Mouse (Mus musculus): Measurements from ENCODE around the gene Ryr2. TPM values are rescaled to one million over a fixed set of nuclear protein-coding genes. Genes with fewer than 3 reads are reported as not detected.
A peak's percentile ranks its signal among the peaks of the same experiment; 100 is the strongest.

The Ryr2 gene
- total RNA-seq, 1 experiment from 2014 or later: 15.3 TPM

DNA sequence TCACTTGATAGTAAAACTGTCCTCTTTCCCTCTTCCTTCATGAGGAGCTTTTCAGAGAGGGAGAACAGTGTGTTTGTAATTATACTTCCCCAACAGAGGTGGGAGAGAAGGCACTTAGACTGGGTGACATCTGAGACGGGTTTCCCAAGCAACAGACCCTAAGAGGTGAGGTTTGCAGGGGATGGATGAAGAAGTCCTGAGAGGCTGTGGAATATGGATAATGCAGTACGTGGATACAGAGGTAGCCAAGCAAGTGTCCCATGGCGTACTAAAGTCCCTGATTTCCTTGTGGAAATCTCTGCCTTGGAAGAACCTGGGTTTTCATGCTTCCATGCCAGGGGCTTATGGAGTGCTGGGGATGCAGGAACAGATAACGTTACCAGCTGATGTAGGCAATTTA, 69.5 kb downstream of the Ryr2 start:
- no peak for DNase-seq

DNA sequence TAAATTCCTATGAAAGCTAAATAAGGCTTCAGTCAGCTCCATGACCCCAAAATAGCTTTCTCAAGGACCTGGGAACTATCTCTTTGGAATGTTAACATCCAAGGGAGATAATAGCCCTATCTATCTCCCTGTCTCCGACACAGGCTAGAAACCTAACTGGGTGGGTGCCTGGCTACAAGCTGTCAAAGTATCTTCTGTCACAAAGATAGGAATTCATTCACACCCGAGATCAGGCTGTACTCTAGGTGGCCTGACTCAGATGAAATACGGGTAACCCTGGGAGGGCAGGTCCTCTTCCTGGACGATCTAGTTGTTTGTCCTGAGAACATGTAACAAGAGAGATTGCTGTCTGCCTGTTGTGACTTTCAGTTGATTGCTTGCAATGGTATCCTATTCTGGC, 69.9 kb downstream of the Ryr2 start:
- DNase-seq: peak; percentile 33

DNA sequence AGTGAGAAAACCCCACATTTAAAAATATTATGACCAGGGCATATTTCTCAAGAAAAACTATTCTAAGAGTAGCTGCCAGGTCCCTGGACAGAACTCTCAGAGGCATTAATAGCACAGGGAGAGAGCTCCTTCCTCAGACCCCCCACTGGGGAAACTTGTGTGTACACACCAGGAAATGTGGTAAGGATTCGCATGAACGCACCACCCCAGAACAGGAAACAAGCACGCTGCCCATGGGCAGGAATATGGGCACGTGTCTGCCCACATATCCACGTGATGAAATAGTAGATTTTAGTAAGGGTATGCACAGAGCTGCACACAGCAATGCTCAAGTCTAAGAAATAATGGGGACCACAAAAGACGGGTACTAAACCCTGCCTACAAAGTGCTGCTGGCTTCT, 72.8 kb downstream of the Ryr2 start:
- no peak for DNase-seq

DNA sequence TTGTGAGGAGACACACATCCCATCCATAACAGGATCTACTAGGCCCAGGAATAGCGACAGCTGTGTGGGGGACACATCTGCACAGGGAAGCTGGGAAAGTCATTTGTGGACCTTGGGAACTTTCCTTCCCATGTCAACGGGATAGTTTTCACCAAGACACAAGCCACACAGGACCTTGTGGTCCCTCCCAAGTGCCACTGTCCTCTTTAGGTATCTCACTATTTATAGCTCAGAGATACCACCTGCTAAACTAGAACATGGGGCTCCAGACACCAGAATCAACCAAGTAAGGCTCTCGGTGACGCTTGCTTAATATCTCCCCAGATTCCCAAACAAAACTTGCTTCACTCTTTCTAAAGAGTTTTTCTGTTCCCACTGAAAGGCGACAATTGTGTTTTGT, 73.5 kb downstream of the Ryr2 start:
- no peak for DNase-seq

DNA sequence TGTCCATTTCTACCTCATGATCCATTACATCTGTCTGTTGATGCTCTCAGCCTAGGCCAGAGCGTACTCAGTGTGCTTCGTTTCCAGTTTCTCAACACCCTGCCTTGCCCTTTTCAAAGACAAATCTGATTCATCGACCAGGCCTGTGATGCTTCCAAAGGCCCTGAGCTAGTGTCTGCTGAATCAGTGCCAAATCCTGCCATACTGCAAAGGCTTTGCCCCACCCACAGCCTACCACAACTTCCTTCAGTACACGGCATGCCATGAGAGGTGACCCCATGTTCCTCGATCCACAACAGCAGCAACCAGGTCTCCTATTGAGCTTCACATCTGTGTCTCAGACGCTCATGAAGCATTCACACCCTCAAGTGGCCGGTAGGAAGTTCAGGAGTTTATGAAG, 76.9 kb downstream of the Ryr2 start:
- DNase-seq: peak; percentile 64

DNA sequence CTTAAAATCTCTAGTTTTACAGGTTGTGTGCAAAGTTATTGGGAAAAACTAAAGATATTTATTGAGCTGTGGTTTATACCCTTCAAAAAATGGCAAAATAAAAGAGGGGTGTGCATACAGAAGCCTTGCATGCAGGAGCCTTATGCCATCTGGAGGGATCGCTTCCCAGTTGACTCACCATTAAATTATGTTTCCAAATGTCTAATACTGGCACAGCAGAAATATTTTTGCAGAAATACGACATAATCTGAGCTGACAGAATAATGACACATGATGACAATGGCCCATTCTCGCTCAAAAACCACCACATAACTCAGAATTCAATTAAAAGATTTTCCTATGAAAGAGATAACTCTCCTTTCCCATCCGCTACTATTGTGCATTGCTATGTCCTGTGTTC, 77.4 kb downstream of the Ryr2 start:
- DNase-seq: no peak

DNA sequence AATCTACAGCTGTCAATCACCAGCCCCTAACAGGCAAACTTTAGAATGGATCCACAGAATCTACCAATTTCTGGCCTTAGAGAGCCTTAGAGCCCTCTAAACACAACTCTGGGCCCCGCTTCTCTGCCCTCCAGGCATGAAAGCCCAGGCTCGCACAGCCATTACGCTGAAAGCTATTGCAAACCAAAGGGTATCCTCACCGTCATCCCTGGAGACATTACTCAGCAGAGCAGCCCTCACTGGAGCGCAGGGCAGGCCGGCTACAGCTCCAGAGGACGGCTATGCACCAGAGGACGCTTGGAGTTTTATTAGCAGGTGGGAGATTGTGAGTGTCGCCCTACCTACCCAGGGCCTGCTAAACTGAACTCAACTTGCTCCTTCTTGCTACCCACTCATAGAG, 88.7 kb downstream of the Ryr2 start:
- no peak for DNase-seq

DNA sequence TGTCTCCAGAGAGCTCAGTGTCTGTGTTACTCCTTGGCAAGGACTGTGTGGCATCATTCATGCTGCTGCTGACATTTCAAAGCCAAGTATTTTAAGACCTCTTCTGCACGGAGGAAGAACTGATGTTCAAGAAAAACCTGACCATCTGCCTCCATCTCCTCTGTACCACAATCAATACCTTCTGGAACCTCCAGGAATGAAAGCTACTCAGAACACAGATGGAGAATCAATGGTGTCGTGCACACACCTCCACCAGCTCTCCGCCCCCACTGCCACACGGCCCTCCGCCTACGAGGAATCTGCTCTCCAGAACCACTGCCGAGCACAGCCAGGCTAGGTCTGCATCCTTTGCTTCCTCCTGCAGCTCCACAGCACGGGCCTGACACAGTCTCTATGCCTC, 92.8 kb downstream of the Ryr2 start:
- no peak for DNase-seq

DNA sequence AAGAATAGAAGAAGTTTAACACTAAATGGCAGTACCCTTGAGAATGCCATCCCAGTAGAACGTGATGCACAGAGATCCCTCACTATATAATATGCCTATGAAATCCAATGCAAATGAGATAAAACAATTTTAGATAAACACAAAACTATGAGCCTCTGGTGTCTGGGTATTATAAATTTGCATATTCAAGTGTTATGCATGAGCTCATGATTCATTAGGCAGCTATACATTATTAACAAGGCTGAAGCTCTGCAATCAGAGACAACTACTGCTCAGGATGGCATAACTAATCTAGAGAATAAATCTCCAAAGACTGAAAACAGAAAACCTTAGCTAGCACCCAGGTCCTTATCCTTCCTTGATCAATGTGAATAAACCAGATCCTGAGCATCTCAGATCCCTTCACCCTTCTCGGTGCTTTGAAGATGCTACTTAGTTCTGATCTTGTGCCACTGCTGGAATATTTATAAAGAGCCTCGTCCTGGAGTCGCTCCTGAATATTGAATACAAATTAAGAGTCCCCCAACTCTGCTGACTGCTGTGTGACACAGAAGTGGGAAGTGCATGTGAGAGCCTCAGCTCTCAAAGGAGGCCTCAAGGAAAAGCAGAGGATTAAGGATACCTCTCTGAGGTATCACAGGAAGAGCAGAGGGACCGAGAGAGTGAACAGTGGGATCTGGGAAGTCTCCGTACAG, 97.6 kb downstream of the Ryr2 start:
- DNase-seq: no peak

DNA sequence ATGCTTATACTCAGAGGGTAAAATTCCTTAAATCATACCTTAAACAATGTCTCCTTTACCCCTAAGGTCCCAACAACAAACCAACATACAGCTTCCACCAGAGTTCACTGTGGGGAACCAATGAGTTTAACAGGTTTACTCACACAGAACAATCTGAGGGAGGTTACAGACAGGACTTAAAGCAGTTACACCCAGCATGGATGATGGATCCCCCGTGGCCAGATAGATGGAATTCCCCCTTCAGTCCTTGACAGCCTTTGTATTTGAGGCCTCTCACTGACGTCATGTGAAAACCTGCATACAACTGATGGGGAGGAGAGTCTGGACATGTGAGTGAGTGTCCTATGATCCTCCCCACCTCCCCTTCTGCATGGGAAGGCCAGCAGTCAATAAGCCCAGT, 99.2 kb downstream of the Ryr2 start:
- DNase-seq: no peak

DNA sequence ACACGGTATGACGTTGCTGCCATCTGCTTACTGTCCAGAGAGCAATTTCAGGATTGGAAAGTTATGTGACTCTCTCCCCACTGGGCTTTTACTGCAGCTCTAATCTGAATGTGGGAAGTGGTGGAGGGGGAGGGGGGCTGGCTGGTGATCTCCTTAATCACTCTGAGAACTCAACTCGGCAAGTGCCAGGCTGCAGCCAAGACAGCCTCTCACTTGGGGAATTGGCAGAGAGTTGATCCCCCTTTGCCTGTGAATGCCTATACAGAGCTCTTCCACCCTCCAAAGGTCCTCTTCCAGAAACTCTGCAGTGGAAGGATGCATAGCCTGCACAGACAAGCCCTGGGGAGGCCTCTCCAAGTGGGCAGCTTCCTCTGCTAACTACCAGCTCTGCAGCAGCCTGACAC, 104.9 kb downstream of the Ryr2 start:
- peak; percentile 17 for DNase-seq

DNA sequence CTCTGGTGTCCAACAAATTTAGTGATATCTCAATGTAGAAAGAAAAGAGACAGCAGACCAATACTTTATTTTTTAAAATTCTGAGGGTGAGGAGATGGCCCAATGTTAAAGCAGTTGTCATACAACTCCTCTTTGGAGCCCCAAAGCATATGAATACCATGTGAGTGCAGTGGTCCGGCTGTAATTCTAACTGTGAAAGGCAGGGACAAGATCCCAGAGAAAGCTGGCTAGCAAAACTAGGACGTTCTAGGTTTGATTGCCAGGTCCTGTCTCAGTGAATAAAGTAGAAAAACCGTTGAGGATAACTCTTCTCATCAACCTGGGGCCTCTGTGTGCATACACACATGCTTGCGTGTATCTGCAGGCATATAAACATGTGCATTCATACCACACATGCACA, 106.9 kb downstream of the Ryr2 start:
- DNase-seq: no peak

DNA sequence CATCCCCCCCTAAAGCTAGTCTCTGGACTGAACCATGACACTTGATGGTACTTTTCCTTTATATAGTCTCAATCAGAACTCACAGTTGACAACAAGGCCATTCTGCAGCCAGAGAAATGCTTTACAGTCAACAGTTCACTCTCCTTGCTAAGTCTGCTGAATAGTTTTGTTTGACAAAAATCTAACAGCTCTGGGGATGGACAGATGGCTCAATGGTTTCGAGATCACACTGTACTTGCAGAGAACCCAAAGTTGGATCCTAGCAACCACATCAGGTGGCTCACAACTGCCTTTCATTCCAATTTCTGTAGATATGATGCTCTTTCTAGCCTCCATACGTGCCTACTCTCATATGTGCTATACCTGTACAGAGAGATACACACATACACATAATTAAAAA, 109.4 kb downstream of the Ryr2 start:
- no peak for DNase-seq

DNA sequence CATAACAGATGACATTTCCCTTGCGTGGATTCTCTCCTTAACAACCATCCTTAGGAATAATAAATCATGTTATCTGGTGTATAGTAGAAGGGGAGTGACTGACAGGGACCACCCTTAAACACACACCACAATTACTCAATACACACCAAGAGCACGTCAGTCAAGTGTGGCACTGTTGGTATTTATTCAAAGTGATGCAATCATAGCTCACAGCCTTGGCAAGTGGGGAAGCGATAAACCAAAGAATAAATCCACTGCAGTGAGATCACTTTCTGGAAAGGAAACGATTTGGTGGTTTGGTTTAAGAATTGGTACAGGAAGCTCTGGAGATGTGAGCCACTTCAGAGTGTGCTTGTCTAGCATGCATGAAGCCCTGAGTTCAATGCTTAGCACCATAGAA, 119.2 kb downstream of the Ryr2 start:
- DNase-seq: peak; percentile 21

DNA sequence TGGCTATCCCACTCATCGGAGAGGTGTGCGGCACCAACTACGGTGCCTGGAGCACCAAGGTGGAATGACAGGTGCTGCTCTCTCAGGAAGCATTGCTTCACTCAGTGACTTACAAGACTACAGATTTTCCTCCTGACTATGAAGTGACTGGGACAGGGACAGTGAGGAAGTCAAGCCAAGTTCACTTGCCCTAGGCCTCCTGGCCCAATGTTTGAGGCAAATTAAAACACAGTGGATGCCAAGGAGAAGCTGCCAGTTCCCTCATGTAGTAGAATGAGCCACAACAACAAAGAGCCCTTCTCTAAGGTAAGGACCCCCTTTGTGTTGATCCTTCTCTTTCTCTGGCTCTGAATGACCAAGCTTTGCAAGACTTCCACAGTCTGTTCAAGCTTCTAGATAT, 121.7 kb downstream of the Ryr2 start:
- DNase-seq: no peak

DNA sequence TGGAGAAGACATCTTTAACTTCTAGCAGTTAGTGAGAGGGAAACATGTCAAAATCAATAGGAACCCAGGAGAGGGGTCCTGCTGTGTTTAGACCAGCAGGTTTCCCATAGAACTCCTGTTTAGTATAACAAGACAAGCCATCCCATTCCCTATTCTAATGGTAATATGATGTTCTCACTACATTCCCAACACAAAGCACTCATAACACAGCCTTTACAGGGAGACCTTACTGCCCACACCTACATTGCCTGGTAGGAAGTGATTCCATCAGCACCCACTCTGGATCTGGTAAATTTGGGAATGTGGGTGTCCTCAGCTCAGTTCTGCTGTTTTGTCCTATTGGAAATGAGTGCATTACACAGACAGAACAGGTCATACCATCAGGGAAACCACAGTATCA, 127.7 kb downstream of the Ryr2 start:
- DNase-seq: no peak

DNA sequence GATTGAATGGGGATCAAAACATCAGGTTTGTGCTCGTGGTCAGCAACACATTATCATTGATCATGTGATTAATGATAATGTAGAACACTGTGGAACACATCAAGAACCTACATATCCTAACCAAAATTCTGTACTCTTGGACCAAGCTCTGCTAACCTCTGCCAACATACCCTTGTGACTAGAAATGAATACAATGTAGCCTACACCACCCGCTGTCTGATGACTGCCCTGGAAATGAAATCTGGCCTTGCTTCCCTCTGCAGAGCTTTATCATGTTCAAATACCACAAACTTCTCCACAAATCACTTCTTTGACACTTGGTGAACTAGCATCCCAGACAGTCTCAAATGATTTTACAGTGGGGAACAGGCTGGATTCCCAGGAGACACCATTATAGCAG, 128.4 kb downstream of the Ryr2 start:
- DNase-seq: no peak

DNA sequence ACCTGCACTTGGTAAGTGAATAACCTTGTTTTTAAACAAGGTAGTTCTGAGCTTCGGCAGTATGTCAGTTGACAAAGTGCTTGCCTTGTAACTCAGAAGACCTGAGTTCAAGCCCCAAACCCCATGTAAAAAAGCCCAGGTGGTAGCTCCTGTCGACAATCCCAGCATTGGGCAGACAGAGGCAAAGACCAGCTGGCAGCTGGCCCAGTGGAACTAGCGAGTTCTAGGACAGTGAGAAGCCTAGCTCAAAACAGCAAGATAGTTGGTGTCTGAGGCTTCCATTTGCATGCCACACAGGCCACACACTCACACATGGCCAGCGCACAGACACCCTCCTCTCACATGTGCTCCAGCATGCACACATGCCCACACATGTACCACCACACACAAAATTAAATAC, 129.1 kb downstream of the Ryr2 start:
- DNase-seq: no peak

DNA sequence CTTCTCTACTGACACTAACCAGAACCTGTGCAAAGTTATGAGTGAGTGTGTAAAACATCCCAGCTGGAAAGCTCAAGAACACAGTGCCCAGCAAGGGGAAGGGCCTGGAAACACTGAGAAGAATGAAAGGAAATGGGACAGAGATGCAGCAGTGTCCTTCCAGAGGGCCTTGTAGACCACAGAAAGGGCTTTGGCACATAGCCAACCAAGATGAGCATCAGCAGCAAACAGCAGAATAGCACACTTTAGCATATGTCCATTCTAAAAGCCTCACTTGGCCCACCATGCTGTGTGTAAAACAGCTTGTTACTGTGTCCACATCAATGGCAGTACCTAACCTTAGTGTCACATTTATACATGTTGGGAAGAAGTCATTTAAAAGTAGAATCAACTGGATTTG, 142.4 kb downstream of the Ryr2 start:
- DNase-seq: peak; percentile 7

DNA sequence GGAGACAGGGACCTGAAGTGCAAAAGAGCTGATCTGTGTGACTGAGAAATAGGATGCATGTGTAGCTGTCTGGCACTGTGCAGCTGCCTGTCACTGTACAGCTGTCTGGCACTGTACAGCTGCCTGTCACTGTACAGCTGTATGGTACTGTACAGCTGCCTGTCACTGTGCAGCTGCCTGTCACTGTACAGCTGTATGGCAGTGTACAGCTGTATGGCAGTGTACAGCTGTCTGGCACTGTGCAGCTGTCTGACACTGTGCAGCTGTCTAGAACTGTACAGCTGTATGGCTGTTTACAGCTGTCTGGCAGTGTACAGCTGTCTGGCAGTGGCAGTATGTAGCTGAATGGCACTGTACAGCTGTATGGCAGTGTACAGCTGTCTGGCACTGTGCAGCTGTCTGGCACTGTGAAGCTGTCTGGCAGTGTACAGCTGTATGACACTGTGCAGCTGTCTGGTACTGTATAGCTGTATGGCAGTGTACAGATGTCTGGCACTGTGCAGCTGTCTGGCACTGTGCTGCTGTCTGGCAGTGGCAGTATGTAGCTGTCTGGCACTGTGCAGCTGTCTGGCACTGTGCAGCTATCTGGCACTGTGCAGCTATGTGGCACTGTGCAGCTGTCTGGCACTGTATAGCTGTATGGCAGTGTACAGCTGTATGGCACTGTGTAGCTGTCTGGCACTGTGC, 147.1 kb downstream of the Ryr2 start:
- no peak for DNase-seq

DNA sequence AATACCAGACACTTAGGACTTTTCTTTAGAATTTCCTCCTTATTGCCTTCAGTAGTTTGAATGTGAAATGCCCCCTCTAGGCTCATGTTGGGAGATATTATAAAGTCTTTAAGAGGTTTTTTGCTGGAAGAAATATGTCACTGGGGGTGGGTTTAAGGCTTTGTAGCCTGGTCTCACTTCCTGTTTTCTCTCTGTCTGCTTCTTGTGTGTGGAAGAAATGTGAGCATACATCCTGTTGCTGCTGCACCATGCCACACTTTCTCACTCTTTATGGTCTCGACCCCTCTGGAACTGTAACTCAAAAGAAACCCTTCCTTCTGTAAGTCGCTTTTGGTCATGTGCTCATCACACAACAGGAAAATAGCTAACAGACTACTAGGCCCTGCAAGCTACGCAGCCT, 147.9 kb downstream of the Ryr2 start:
- DNase-seq: no peak

DNA sequence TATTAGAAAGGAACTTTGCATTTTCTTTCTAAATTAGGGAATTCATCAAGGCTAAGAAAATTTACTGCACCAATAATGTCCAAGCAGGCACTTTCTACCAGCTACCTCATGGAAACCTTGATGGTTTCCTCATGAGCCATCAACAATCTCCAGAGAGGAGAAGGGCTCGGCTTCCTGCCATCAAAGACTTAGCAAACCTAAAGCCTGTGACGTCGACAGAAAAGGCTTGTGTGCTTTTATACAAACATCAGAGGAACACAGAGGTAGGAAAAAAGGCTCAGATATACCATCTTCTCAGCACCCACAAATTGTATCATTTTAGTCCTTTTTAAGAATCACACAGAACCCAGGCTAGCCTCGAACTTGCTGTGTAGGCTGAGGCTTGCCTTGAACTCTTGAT, 148.5 kb downstream of the Ryr2 start:
- no peak for DNase-seq

DNA sequence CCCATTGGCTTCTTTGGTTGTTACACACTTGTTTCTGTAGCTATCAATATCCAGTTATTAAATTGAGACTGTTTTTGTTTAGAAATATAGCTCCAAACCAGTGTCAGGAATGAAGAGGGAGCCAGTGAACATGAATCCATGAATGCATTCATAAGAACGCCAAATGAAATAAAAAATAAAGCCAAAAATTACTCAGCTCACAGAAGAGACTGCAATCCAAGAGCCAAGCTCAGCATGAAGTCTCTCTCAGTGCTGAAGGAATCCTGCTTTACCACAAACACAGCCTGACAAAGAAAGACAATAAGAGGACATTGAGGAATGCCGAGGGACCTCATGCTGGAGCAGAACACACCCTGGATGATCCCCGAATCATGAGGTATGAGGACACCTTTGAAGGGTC, 154.8 kb downstream of the Ryr2 start:
- no peak for DNase-seq

DNA sequence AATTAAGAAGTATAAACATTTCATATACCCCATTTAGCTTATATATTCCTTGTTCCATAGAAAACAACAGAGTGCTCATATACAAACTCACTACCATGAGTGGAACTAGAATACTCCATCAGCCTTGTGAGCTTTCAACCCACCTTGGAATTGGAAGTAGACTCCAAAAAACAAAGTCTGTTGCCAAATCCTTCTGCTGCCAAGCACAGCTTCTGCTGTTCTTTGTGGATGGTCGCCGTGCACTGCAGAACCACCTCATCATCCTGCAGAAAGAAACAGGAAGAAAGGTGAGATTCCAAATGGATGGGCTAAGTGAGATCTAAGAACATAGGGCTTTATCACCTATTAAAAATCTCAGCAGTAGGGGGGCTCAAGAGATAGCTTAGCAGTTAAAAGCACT, 161.0 kb downstream of the Ryr2 start:
- DNase-seq: no peak

DNA sequence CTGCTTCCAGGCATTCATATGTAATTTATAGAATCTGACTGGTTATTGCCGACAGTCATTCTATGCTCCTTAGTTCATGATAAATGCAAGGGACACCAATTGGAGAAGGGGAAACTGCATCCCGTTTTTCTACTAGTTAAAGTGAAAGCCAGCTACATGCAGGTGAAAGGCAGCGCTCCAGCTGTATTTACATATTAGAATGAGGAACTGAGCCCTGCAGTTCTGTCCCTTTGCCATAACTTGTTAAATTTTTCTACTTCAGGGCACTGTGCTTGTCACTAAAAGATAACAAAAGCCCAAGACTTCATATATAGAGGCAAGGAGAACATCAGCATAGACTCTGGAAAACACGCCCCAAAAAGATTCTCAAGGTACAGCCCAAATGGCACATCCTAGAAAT, 165.0 kb downstream of the Ryr2 start:
- DNase-seq: no peak

Measured in adrenal gland, postnatal 14 days (tissue).